Mouse (Mus musculus): ENCODE results near the gene Efcab14.

GRCm38 (mm10) chr4:115709792-115710418 lies 27.6 kb upstream of the Efcab14 start:
- no peak for TF ChIP-seq POLR2A (IDR thresholded peaks at IDR 0.05; ENCODE audit: extremely low read depth, insufficient read depth, low read length)
- TF ChIP-seq CTCF (IDR thresholded peaks at IDR 0.05; ENCODE audit: extremely low read depth, insufficient read depth, low read length) = peak; percentile 63

Data from cortical plate, adult 2 months (tissue).